Mouse (Mus musculus) c-Kit-positive CD71-positive TER-119-negative erythroid progenitor cells, embryonic 14.5 days (primary cell): ENCODE measurements around the gene Nup93.
"Not testable (repeated sequence)": the region's sequence is repeated elsewhere in the genome, so short reads cannot be mapped to it uniquely, and the experiment has no call there.

Source experiments
- DNase-seq: peaks from one replicate; pipeline ENCODE4 v3.0.0-alpha.2; 2013; ENCODE audit warnings: low read depth

Nup93 gene

DNA sequence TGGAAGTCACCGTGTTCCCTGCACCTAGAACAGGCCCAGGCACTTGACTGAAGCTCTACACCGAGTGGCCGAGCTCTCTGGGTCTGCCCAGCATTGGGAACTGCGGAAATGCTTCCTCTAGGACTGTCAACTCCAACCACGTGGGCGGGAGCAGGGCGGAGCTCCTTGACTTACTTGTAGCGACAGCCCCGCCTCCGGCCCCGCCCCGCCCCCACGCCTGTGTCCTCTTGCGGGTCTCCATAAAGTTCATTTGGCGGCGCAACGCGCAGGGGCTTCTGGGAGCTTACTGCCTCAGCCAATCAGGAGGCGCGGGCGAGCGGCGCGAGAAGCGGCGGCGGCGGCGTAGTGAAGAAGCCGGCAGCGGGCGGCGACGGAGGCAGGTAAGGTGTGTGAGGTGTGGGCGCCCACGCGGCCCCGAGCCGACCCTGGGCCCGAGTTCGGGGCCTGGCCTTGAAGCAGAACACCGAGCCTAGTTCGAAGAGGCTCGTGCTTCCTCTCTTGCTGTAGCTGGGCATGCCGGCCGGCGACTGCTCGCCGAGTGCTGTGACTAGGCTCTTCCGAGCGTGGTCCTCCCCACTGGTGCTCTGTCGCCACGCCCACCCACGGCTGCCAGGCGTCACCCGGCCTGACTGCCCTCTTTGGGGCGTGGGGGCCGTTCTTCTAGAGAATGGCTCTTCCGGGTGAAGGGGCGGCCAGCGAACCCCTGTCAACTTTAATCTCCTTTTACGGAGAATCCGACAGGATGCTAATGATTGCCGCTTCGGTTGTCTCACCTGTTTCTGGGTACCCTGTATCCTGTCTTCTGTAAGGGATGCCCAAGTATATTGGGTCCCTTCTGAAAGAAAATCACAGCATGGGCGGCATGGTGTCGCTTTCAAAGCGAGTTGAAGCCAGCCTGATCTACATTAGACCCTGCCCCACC, at the start of gene Nup93:
TSS of gene Nup93 (plus strand) at position 313 of the 922 bp plus-strand sequence.
- DNase-seq, result peak; percentile 96

DNA sequence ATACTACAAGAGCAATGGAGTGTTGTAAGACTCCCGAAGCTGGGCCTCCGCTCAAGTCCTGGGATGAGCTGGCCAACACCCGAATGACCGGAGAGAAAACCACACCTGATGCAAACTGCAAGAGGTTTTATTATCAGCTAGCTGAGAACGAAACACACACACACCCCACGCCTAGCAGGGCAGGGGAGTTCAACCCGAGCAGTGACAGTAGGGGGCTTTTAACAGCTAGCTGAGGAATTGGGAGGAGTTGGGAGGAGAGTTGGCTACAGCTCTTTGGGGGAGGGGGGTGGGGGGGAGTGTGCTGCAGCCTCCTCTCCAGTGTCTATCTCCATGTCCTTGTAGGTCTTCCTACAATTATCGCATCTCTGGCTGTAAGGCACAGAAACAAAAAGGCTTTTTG, 48.6 kb upstream of the Nup93 start:
- DNase-seq, result not testable (repeated sequence)

DNA sequence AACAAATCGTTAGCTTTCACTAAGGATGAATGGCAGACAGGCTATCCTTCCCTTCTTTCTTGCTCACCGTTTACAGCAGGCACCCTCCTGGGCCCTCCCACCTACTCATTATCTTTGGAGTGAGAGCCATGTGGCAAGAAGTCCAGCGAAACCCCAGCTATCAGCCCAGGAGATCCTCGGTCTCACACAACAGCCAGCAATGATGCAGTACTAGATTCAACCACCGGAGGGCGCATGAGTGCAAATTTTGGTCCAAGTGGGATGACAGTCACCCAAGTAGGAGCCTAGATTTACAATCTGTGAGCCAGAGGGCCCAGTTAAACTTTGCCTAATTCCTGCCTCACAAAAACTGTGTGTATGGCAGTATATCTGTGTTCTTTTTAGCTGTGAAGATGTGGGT, 47.1 kb upstream of the Nup93 start:
- peak; percentile 87 for DNase-seq

DNA sequence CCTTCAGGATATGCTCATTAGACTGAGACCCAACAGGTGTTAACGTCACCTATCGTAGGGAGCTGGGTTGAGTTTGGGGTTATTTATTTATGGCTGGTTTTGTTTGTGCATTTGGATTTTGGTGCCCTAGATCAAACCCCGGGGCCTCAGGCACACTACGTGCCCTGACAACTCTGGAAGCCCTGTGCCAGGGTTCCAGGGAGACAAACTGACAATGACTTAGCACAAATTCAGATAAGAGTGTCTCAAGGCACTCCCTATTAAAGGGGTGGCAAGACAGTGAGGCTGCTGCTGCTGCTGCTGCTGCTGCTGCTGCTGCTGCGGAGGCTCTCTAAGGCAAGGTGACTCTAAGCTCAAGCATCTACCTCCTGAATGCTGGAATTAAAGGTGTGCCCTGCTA, 44.8 kb upstream of the Nup93 start:
- peak; percentile 61 for DNase-seq

GRCm38 (mm10) chr8:94171321-94171755, 43.0 kb upstream of the Nup93 start:
- DNase-seq, result no peak

GRCm38 (mm10) chr8:94172075-94172808, 42.1 kb upstream of the Nup93 start, which contains the start of gene Mt2:
TSS of gene Mt2 (plus strand) at chr8:94172664.
- peak; percentile 95 for DNase-seq

DNA sequence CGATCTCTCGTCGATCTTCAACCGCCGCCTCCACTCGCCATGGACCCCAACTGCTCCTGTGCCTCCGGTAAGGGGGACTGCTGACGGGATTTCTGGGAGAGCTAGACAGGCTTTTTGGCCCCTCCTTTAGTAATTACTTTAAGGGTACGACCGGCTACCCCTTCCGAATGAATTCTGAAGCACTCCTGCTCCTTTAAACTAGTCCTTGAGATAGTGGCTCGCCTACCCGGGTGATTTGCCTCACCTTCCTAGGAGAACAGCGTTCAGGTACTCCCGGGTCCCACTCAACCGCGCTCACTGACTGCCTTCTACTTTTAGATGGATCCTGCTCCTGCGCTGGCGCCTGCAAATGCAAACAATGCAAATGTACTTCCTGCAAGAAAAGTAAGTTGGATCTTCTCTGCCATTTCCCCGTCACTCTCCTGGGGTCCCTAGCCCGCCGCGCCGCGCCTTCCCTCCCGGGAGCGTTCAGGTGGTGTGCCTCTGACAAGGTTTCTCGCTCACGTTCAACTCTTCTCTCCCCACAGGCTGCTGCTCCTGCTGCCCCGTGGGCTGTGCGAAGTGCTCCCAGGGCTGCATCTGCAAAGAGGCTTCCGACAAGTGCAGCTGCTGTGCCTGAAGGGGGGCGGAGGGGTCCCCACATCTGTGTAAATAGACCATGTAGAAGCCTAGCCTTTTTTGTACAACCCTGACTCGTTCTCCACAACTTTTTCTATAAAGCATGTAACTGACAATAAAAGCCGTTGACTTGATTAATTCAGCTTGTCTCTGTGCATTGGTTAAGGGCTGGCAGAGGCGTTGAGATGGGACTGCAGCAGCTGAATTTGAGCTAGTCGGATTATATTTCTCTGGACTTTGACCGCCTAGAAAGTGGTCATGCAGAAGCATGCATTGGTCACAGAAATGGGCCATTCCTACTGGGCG, 41.3 kb upstream of the Nup93 start:
- no peak for DNase-seq

DNA sequence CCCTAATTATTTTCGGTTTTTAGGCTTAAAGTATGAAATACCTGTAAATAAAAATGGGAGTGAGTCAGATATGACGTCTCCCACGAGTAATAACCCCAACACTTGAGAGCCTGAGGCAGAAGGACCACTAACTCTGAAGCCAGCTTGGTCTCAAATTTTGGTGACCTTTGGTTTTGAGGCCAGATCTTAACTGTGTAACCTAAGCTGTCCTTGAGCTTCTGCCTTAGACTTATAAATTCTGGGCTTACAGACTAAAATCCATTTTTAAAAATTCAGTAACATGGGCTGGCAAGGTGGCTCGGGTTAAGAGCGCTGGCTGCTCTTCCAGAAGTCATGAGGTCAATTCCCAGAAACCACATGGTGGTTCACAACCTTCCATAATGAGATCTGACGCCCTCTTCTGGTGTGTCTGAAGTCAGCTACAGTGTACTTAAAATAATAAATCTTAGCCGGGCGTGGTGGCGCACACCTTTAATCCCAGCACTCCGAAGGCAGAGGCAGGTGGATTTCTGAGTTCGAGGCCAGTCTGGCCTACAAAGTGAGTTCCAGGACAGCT, 40.4 kb upstream of the Nup93 start:
- DNase-seq, result peak; percentile 56

- no peak for DNase-seq
Measured at GRCm38 (mm10) chr8:94174619-94175213, 39.6 kb upstream of the Nup93 start.

- no peak for DNase-seq
Measured at GRCm38 (mm10) chr8:94177716-94178390, 36.5 kb upstream of the Nup93 start.

- peak; percentile 99 for DNase-seq
Measured at GRCm38 (mm10) chr8:94178857-94179712, 35.3 kb upstream of the Nup93 start, which contains the start of gene Mt1. TSS of gene Mt1 (plus strand) at chr8:94179082.

DNA sequence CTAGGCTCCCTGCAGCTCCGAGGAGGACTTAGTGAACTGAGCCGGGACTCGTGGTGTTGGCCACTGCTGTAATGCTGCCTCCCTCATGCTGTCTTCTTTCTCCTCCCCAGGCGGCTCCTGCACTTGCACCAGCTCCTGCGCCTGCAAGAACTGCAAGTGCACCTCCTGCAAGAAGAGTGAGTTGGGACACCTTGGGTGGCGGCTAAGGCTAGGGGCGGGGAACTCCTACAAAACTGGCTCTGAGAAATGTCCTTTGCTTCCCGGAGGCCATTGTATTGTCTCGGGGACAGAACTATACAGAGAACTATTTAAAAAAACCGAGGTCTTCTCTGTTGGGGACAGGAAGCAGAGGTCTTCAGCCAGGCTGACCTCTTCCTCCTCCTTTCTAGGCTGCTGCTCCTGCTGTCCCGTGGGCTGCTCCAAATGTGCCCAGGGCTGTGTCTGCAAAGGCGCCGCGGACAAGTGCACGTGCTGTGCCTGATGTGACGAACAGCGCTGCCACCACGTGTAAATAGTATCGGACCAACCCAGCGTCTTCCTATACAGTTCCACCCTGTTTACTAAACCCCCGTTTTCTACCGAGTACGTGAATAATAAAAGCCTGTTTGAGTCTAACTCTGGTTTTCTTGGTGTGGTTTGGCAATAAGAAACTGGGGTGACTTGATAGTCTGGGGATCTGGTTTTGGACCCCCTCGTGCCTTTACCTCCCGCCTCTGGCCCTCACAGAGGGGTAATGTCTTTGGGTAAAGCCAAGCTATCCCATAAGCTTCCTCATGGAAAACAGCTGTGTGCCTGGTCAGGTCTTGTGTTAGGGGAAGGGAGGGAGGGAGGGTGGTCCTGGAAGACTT, 34.4 kb upstream of the Nup93 start:
- peak; percentile 57 for DNase-seq

DNA sequence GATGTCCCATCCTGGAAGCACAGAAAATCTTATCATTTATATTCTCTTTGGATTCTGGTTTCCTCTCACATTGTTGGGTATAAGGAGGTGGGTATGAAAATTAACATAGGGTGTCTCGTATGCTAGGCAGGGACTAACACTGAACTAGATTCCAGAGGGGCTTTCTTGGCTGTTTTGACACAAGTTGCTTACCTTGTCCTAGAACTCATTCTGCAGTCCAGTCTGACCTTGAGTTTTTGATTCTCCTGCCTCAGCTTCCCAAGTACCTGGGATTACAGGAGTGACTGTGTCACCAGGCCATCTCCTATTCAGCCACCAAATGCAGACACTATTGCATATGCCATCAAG, 33.8 kb upstream of the Nup93 start:
- DNase-seq, result peak; percentile 51

DNA sequence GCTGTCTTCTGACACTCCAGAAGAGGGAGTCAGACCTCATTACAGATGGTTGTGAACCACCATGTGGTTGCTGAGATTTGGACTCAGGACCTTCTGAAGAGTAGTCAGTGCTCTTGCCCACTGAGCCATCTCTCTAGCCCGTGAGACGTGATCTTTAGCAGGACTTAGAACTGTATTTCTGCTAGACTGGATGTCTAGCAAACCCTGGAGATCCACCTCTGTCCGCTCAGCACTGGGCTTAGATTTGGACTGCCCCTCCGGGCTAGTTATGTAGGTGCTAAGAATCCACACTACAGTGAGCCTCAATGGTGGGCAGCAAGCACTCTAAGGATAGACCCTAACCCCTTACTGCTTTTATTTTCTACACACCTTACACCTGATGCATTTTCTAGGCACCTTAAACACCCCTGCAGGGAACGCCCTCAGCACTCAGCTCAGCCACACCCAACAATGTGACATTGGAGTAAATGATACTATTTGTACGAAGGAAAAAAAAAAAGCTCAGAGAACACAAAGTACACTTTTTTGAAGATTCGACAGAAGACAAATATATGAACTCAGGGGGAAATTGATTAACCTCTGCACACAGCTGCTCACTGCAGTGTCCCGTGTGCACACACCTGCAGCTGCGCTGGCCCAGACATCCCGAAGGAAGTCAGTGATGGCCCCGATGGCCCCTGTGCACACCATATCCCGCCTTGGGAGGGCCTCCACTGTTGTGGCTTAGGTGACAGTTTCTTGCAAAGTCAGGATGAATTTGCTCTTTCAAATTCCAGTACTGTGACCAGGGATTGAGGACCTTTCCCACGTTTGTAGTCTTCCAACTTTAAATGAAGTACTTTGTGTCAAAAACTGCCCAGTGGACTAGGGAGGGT, 32.1 kb upstream of the Nup93 start:
- no peak for DNase-seq

- DNase-seq, result peak; percentile 88
Measured at GRCm38 (mm10) chr8:94183117-94183516, 31.2 kb upstream of the Nup93 start.

GRCm38 (mm10) chr8:94184357-94184843, 30.0 kb upstream of the Nup93 start:
- no peak for DNase-seq

DNA sequence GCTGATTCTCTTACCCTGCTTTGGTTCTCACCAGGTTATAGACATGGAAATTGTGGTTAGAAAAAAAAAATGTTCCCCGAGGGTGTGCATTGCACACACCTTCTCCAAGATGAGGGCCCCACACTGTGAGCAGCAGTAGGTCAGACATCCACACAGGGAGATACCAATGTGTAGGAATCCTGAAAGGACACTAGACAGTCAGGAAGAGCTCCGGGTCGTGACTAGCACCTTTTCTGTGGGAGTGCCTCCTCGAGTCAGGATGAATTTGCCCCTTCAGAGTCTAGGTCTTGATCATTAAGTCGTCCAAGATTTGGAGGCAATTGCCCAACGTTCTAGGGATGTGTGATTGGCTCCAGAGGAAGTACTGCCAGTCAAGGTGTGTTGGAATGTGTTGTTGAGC, 28.6 kb upstream of the Nup93 start:
- DNase-seq, result no peak
